Mouse (Mus musculus): ENCODE measurements around the gene Tmem132c. TPM values are rescaled to one million over a fixed set of nuclear protein-coding genes. Genes with fewer than 3 reads are reported as not detected.

Gene Tmem132c
- polyA plus RNA-seq (2014; fragmentation: Illumina TruSeq; extraction: RNeasy Lipid Tissue Mini Kit (QIAGEN cat#74804); ENCODE audit: low read depth, low replicate concordance), result 0.98 TPM

DNA sequence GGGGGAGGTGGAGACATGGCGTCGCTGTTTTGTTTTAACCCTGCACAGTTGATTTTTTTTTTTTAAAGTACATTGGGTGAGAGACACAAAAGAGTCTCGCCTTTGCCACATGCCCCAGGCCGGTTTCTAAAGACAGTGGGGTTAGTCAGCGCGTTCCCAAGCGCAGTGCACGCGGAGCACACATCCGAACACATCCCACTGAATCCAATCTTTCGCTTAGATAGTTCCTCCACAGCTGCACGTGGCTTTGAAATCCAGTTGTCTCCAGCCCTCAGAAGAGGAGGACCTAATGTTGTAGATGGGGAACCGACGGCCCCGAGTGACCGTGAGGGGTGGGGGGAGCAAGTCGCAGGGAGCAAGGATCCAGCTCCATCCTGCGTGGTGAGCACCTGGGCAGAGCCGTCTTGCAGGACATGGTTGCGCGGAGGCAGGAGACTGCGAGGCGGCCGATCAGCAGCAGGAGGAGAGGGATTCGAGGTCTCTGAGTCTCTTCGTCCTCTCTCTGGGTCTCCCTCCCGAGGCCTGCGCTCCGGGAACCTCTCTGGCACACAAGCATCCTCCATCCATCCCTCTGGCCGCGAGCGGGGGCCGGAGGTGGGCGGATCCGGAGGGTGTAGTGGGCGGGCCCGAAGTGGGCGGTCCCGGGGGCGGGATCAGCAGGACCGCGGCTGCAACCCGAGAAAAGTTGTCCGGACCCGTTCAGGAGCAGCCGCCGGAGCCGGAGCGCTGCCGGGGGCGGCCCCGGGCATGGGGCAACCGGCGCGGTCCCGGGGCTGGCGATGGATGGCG is at the start of gene Tmem132c:
Tmem132c (plus strand) TSS at position 673 of the 789 bp plus-strand sequence.

Data from sigmoid colon, adult 10 weeks (tissue).